Mouse (Mus musculus): ENCODE results near the gene Tph1.

- TF ChIP-seq CTCF (IDR thresholded peaks at IDR 0.05; ENCODE audit: low read depth, low read length) (no peak), POLR2A (IDR thresholded peaks at IDR 0.05; ENCODE audit: extremely low read depth, insufficient read depth, low read length) (no peak)
Observed at GRCm38 (mm10) chr7:46597006-46597405, 75.3 kb downstream of the Tph1 start.
